Mouse (Mus musculus): ENCODE data around the gene Bicc1. TPM values are rescaled to one million over a fixed set of nuclear protein-coding genes. Genes with fewer than 3 reads are reported as not detected.

Gene Bicc1
- polyA plus RNA-seq, 1 experiment from 2014 or later, result 4.3 TPM

DNA sequence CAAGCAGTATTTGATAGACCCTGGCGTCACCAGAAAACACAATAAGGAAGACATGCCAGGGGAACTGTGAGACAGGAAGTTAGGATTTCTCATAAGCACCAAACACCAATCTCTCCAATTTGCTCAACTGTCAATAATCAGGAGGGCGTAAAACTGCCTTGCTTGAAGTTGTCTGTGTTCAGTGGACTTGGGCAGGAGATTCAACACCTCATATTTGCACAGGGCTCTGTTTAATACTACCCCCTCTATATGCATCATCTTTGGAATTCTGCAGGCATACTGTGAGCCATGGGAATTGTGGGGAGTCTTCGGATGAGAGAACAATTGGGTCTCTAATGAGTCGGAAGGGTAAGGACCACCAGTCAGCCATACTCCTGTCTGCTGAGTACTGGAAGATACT, 233.4 kb downstream of the Bicc1 start:
- Histone ChIP-seq H3K9ac (ENCODE audit: low read depth, low read length) (no peak overlapping the region), H3K4me2 (ENCODE audit: low read length) (no peak overlapping the region), H3K27ac (ENCODE audit: low read length) (no peak overlapping the region), H3K4me3 (ENCODE audit: low read depth, low read length) (no peak overlapping the region), H3K36me3 (ENCODE audit: control insufficient read depth, insufficient read depth, low read length) (peaks cover 6% of the 10 kb centered on the region; the same call in 1 of the 2 replicates), H3K27me3 (ENCODE audit: control insufficient read depth, insufficient read depth, low read depth, low read length) (no peaks in the 10 kb centered on the region), H3K9me3 (replicated peaks; ENCODE audit: control insufficient read depth, low read length, poor library complexity, severe bottlenecking) (peaks cover 7% of the 10 kb centered on the region; the same call in 1 of the 2 replicates), H3K4me1 (ENCODE audit: control insufficient read depth, insufficient read depth, low read length) (no peaks in the 10 kb centered on the region)
- ATAC-seq, result no peak
- WGBS, result 88% methylated on average over 4 of the region's 4 CpGs

DNA sequence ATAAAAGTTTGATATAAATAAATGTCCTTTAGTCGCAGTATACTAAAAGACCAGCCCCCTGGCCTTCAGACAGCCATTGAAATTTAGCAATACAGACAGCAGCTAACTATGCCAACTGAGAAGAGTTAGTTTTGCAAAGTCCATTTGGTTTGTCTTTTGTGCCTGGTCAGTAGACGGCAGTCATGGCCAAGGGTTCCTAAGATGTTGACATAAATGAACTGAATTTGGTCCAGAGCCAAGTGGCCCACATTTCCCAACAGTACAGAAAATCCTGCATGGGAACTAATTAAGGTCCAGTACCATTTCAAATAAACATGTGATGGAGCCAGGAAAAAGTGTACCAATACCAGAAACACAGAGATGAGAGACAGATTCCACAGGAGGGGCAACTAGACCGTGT, 235.2 kb downstream of the Bicc1 start:
- no peak for ATAC-seq
- no peak overlapping the region for H3K4me2 ChIP-seq (ENCODE audit: low read length)
- no peaks in the 10 kb centered on the region for H3K4me1 ChIP-seq (ENCODE audit: control insufficient read depth, insufficient read depth, low read length)
- H3K9ac ChIP-seq (ENCODE audit: low read depth, low read length), result no peak overlapping the region
- no peaks in the 10 kb centered on the region for H3K27me3 ChIP-seq (ENCODE audit: control insufficient read depth, insufficient read depth, low read depth, low read length)
- H3K36me3 ChIP-seq (ENCODE audit: control insufficient read depth, insufficient read depth, low read length), result no peaks in the 10 kb centered on the region
- no peak overlapping the region for H3K4me3 ChIP-seq (ENCODE audit: low read depth, low read length)
- H3K27ac ChIP-seq (ENCODE audit: low read length), result no peak overlapping the region
- H3K9me3 ChIP-seq (replicated peaks; ENCODE audit: control insufficient read depth, low read length, poor library complexity, severe bottlenecking), result no peaks in the 10 kb centered on the region
- WGBS, result 81% methylated on average over 3 of the region's 3 CpGs

DNA sequence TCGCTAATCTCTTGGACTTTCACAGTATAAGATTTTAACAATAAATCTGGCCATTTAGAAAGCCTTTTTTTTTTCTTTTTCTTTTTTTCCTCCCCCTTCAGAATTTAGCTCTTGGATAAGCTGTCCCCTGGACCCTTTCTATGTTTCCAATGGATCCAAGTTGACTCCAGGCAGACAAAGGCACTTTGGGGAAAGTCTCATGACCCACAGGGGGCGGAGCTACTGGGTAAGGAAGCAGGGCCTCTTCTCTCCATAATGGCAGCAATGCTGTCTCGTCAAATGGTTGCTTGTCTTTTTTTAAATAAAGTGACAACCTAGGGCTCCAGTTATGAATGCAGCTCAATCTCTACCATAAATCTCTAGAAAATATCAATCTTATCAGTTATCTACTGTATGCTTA, 235.6 kb downstream of the Bicc1 start:
- Histone ChIP-seq H3K4me1 (ENCODE audit: control insufficient read depth, insufficient read depth, low read length) (no peaks in the 10 kb centered on the region), H3K27me3 (ENCODE audit: control insufficient read depth, insufficient read depth, low read depth, low read length) (no peaks in the 10 kb centered on the region), H3K27ac (ENCODE audit: low read length) (no peak overlapping the region), H3K9ac (ENCODE audit: low read depth, low read length) (no peak overlapping the region), H3K4me3 (ENCODE audit: low read depth, low read length) (no peak overlapping the region), H3K9me3 (replicated peaks; ENCODE audit: control insufficient read depth, low read length, poor library complexity, severe bottlenecking) (no peaks in the 10 kb centered on the region), H3K4me2 (ENCODE audit: low read length) (no peak overlapping the region), H3K36me3 (ENCODE audit: control insufficient read depth, insufficient read depth, low read length) (no peaks in the 10 kb centered on the region)
- 91% methylated on average over 3 of the region's 3 CpGs for WGBS
- no peak for ATAC-seq

DNA sequence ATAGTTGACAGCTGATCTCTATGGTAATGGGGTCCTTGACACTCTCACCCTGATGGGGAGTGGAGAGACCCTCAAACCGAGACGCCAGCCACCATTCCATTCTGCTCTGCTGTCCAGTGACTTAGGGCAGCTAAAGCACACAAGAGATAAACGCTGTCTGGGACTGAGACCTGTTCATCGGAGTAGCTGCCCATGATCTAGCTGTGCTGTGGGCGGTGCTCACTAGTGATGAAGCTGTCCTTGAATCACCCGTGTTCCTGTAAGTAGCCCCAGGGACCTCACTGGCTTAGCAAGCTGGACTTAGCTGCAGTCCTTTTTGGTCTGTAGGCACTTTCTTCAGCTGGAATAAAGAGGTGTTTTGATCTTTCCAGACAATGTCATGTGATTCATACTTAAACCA, 238.0 kb downstream of the Bicc1 start:
- Histone ChIP-seq H3K9ac (ENCODE audit: low read depth, low read length) (no peak overlapping the region), H3K4me2 (ENCODE audit: low read length) (no peak overlapping the region), H3K27ac (ENCODE audit: low read length) (no peak overlapping the region), H3K4me3 (ENCODE audit: low read depth, low read length) (no peak overlapping the region), H3K36me3 (ENCODE audit: control insufficient read depth, insufficient read depth, low read length) (no peaks in the 10 kb centered on the region), H3K4me1 (ENCODE audit: control insufficient read depth, insufficient read depth, low read length) (no peaks in the 10 kb centered on the region), H3K27me3 (ENCODE audit: control insufficient read depth, insufficient read depth, low read depth, low read length) (no peaks in the 10 kb centered on the region), H3K9me3 (replicated peaks; ENCODE audit: control insufficient read depth, low read length, poor library complexity, severe bottlenecking) (0 out of 2 replicates have a peak, but pooled peaks cover 3% of the 10 kb centered on the region)
- ATAC-seq, result no peak
- 88% methylated on average over 6 of the region's 6 CpGs for WGBS

DNA sequence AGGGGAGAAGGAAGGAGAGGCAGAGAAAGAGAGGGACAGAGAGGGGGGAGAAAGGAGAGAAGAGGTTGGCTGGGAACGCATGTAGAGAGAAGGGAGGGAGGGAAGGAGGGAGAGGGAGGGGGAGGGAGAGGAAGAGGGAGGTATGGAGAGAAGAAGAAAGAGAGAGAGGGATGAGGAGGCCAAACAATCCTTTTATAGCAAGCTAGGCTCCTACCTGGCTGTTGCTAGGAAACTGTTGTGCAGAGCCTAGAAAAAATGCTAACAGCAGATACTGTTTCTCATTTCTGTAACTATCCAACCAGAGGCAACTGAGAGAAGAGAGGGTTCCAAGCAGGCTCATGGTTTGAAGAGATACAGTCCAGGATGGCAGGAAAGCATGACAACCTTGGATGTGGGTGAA, 239.6 kb downstream of the Bicc1 start:
- no peaks in the 10 kb centered on the region for H3K4me1 ChIP-seq (ENCODE audit: control insufficient read depth, insufficient read depth, low read length)
- H3K4me2 ChIP-seq (ENCODE audit: low read length), result no peak overlapping the region
- H3K27ac ChIP-seq (ENCODE audit: low read length), result 0 out of 2 replicates have a peak overlapping the region, but pooled peaks have one; percentile 10
- H3K27me3 ChIP-seq (ENCODE audit: control insufficient read depth, insufficient read depth, low read depth, low read length), result no peaks in the 10 kb centered on the region
- no peak overlapping the region for H3K9ac ChIP-seq (ENCODE audit: low read depth, low read length)
- H3K36me3 ChIP-seq (ENCODE audit: control insufficient read depth, insufficient read depth, low read length), result no peaks in the 10 kb centered on the region
- H3K9me3 ChIP-seq (replicated peaks; ENCODE audit: control insufficient read depth, low read length, poor library complexity, severe bottlenecking), result 0 out of 2 replicates have a peak, but pooled peaks cover 3% of the 10 kb centered on the region
- WGBS, result 31% methylated on average over 1 of the region's 1 CpGs
- no peak overlapping the region for H3K4me3 ChIP-seq (ENCODE audit: low read depth, low read length)
- ATAC-seq, result peak; percentile 25; the same call in 1 of the 2 replicates

DNA sequence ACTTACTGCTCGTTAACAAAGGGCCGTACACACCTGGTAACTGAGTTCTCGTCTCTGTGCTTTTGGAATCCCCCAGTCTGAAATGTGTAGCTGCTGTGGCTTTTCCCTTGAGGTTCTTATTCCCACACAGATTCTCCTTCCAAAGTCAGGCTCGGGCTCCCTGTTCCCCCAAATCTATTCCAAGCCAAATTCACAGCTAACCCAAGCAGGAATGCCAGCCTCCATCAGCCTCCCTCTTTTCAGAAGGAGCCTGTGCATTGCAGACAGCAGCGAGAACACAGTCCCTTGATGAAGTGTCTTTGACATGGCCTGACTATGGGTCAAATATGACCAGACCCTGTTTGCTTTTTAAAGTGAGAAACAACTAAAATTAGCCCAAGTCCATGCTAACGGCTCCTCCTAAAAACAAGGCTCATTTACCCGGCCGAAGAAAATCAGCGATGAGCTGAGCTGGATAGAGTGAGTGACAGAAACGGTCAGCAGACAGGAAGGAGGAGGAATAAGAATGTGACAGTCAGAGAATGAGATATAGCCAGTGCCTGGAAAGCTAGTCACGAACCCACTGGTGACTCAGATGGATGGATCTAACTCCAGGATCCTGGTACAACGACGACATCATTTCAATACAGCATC, 240.4 kb downstream of the Bicc1 start:
- 81% methylated on average over 13 of the region's 13 CpGs for WGBS
- H3K27ac ChIP-seq (ENCODE audit: low read length), result no peak overlapping the region
- H3K4me3 ChIP-seq (ENCODE audit: low read depth, low read length), result no peak overlapping the region
- H3K4me2 ChIP-seq (ENCODE audit: low read length), result no peak overlapping the region
- no peaks in the 10 kb centered on the region for H3K36me3 ChIP-seq (ENCODE audit: control insufficient read depth, insufficient read depth, low read length)
- H3K4me1 ChIP-seq (ENCODE audit: control insufficient read depth, insufficient read depth, low read length), result no peaks in the 10 kb centered on the region
- H3K9me3 ChIP-seq (replicated peaks; ENCODE audit: control insufficient read depth, low read length, poor library complexity, severe bottlenecking), result 0 out of 2 replicates have a peak, but pooled peaks cover 3% of the 10 kb centered on the region
- H3K9ac ChIP-seq (ENCODE audit: low read depth, low read length), result no peak overlapping the region
- H3K27me3 ChIP-seq (ENCODE audit: control insufficient read depth, insufficient read depth, low read depth, low read length), result no peaks in the 10 kb centered on the region
- no peak for ATAC-seq

DNA sequence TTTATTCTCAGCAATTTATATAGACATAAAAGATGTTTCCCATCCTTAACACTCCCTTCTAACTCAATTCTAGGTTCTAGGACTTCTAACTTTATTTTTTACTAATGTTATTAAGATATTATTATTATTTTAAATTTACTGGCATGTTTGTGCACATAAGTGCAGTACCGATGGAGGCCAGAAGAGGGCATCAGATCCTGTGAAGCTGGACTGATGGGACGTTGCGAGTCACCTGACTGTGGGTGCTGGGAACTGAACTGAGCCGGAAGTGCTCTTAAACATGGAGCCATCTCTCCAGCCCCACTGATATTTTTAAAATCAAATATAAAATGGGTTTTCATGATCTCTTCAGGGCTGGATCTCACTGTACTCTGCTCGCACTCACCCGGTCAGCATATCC, 242.8 kb downstream of the Bicc1 start:
- Histone ChIP-seq H3K27me3 (ENCODE audit: control insufficient read depth, insufficient read depth, low read depth, low read length) (no peaks in the 10 kb centered on the region), H3K4me2 (ENCODE audit: low read length) (no peak overlapping the region), H3K4me1 (ENCODE audit: control insufficient read depth, insufficient read depth, low read length) (no peaks in the 10 kb centered on the region), H3K27ac (ENCODE audit: low read length) (no peak overlapping the region), H3K4me3 (ENCODE audit: low read depth, low read length) (no peak overlapping the region), H3K9me3 (replicated peaks; ENCODE audit: control insufficient read depth, low read length, poor library complexity, severe bottlenecking) (0 out of 2 replicates have a peak, but pooled peaks cover 3% of the 10 kb centered on the region), H3K36me3 (ENCODE audit: control insufficient read depth, insufficient read depth, low read length) (no peaks in the 10 kb centered on the region), H3K9ac (ENCODE audit: low read depth, low read length) (no peak overlapping the region)
- no peak for ATAC-seq
- WGBS, result 85% methylated on average over 6 of the region's 6 CpGs

DNA sequence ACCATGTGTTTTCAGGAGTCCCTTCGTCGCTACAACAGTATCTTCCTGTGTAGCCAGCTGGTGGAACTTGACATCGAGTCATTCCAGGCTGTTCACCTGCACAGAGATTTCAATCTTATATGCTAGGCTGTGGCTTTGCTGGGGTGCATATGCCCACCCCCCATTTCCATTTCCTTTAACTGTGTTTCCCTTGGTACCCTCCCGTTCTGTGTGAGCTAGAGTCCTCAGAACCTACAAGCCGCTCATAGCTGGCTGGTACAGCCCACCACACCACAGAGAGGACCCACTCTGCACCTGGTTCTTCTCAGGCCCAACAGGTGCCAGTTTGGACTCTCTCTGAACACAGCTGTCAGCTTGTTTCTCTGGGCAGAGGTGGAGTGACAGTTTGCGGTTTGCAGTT, 244.4 kb downstream of the Bicc1 start:
- Histone ChIP-seq H3K36me3 (ENCODE audit: control insufficient read depth, insufficient read depth, low read length) (no peaks in the 10 kb centered on the region), H3K4me2 (ENCODE audit: low read length) (no peak overlapping the region), H3K9me3 (replicated peaks; ENCODE audit: control insufficient read depth, low read length, poor library complexity, severe bottlenecking) (0 out of 2 replicates have a peak, but pooled peaks cover 3% of the 10 kb centered on the region), H3K9ac (ENCODE audit: low read depth, low read length) (no peak overlapping the region), H3K27me3 (ENCODE audit: control insufficient read depth, insufficient read depth, low read depth, low read length) (no peaks in the 10 kb centered on the region), H3K4me1 (ENCODE audit: control insufficient read depth, insufficient read depth, low read length) (no peaks in the 10 kb centered on the region), H3K27ac (ENCODE audit: low read length) (no peak overlapping the region), H3K4me3 (ENCODE audit: low read depth, low read length) (no peak overlapping the region)
- WGBS, result 93% methylated on average over 6 of the region's 6 CpGs
- ATAC-seq, result no peak

DNA sequence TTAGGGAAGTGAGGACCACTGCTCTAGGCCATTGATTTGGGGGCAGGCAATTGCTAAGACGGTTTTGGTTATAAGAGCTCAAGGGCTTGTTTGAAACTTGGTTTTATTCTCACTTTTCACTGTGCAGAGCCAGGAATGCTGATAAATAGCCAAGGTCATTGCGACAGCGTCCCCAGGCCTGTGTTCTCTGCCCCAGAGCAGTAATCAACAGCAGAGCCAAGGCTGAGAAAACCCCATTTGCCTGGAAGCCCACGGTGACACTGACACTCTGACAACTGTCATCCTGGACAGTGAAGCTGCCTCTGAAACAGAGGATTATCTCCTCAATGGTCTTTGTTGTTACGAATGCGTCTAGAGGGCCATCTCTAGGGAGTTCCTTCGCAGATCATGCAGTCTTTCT, 255.6 kb downstream of the Bicc1 start:
- no peak overlapping the region for H3K4me3 ChIP-seq (ENCODE audit: low read depth, low read length)
- H3K4me2 ChIP-seq (ENCODE audit: low read length), result no peak overlapping the region
- peaks cover 9% of the 10 kb centered on the region for H3K4me1 ChIP-seq (ENCODE audit: control insufficient read depth, insufficient read depth, low read length)
- no peaks in the 10 kb centered on the region for H3K36me3 ChIP-seq (ENCODE audit: control insufficient read depth, insufficient read depth, low read length)
- H3K9me3 ChIP-seq (replicated peaks; ENCODE audit: control insufficient read depth, low read length, poor library complexity, severe bottlenecking), result no peaks in the 10 kb centered on the region
- H3K9ac ChIP-seq (ENCODE audit: low read depth, low read length), result no peak overlapping the region
- no peaks in the 10 kb centered on the region for H3K27me3 ChIP-seq (ENCODE audit: control insufficient read depth, insufficient read depth, low read depth, low read length)
- no peak overlapping the region for H3K27ac ChIP-seq (ENCODE audit: low read length)
- WGBS, result 49% methylated on average over 7 of the region's 7 CpGs
- no peak for ATAC-seq

All from midbrain, embryonic 16.5 days (tissue).